Mouse (Mus musculus) hindbrain, embryonic 14.5 days (tissue): ENCODE measurements around the gene Morn5. TPM values are rescaled to one million over a fixed set of nuclear protein-coding genes. Genes with fewer than 3 reads are reported as not detected.
A peak's percentile ranks its signal among the peaks of the same experiment; 100 is the strongest.

Experiments
- ATAC-seq: fragments of 200-750 bp; cut with Nextera tagmentation; 2 replicates; pipeline ENCODE4 v1.8.0; 2017; ENCODE audit warnings: moderate number of reproducible peaks, mild to moderate bottlenecking, moderate TSS enrichment, moderate library complexity; ENCODE audit not compliant: low FRiP score
- DNase-seq: peaks from one replicate; pipeline ENCODE4 v3.0.0-alpha.2; 2015; ENCODE audit warnings: low spot score
- H3K27ac ChIP-seq: fragments of 300-500 bp; sonication (generic); 2 replicates; pipeline ENCODE4 v1.5.1; 2014; ENCODE audit warnings: mild to moderate bottlenecking, moderate library complexity
- H3K27me3 ChIP-seq: fragments of 300-500 bp; sonication (generic); 2 replicates; pipeline ENCODE4 v1.6.1; 2014; ENCODE audit warnings: mild to moderate bottlenecking, low read length, mixed read lengths; ENCODE audit not compliant: control insufficient read depth, insufficient read depth
- H3K36me3 ChIP-seq: fragments of 300-500 bp; sonication (generic); replicated peaks from 2 replicates; pipeline ENCODE4 v1.6.1; 2014; ENCODE audit not compliant: control insufficient read depth, insufficient read depth
- H3K4me1 ChIP-seq: fragments of 300-500 bp; sonication (generic); replicated peaks from 2 replicates; pipeline ENCODE4 v1.6.1; 2014; ENCODE audit warnings: antibody characterized with exemption, low read length, mixed read lengths; ENCODE audit not compliant: control insufficient read depth, insufficient read depth
- H3K4me2 ChIP-seq: fragments of 300-500 bp; sonication (generic); replicated peaks from 2 replicates; pipeline ENCODE4 v1.6.1; 2014; ENCODE audit warnings: mild to moderate bottlenecking, moderate library complexity
- H3K4me3 ChIP-seq: fragments of 300-500 bp; sonication (generic); replicated peaks from 2 replicates; pipeline ENCODE4 v1.5.1; 2014; ENCODE audit warnings: mild to moderate bottlenecking, low read length
- H3K9ac ChIP-seq: fragments of 300-500 bp; sonication (generic); 2 replicates; pipeline ENCODE4 v1.6.1; 2014
- H3K9me3 ChIP-seq: fragments of 300-500 bp; sonication (generic); 2 replicates; pipeline ENCODE4 v1.6.1; 2016; ENCODE audit warnings: low read length; ENCODE audit not compliant: control insufficient read depth
- WGBS: fragments of 180-500 bp; shearing (Covaris S2); extraction: QIAGEN DNeasy Blood & Tissue Kit; methylation state at CpG from one replicate; pipeline ENCODE4 v1.1.7; 2014; 5-methylcytosine and 5-hydroxymethylcytosine counted together
- polyA plus RNA-seq: library from polyadenylated mRNA; unstranded; fragments of >200 nt; fragmentation: Nextera tagmentation; extraction: Ambion mirVana; gene quantifications from 2 replicates; pipeline ENCODE4 v1.2.1, GENCODE M21; 2014

Morn5 gene
- polyA plus RNA-seq, 1 experiment from 2014 or later = 4.2 TPM

GRCm38 (mm10) chr2:36099739-36100138 lies 50.5 kb downstream of the Morn5 start:
- no peak overlapping the region for H3K9ac ChIP-seq
- H3K27me3 ChIP-seq = peaks cover 99% of the 10 kb centered on the region
- no peak overlapping the region for H3K4me3 ChIP-seq
- ATAC-seq = no peak
- H3K27ac ChIP-seq = no peak overlapping the region
- H3K4me2 ChIP-seq = no peak overlapping the region
- peaks cover 25% of the 10 kb centered on the region for H3K4me1 ChIP-seq
- DNase-seq = no peak
- WGBS = 5% methylated on average over 6 of the region's 6 CpGs
- H3K36me3 ChIP-seq = no peaks in the 10 kb centered on the region
- H3K9me3 ChIP-seq = no peaks in the 10 kb centered on the region

GRCm38 (mm10) chr2:36101866-36102558 lies 52.8 kb downstream of the Morn5 start:
- 3% methylated on average over 28 of the region's 28 CpGs for WGBS
- Histone ChIP-seq H3K27ac (no peak overlapping the region), H3K4me2 (0 out of 2 replicates have a peak overlapping the region, but pooled peaks have one; percentile 1), H3K27me3 (peaks cover 99% of the 10 kb centered on the region), H3K4me1 (peaks cover 34% of the 10 kb centered on the region), H3K9me3 (no peaks in the 10 kb centered on the region), H3K36me3 (no peaks in the 10 kb centered on the region), H3K9ac (no peak overlapping the region), H3K4me3 (no peak overlapping the region)
- ATAC-seq (no peak), DNase-seq (no peak)

GRCm38 (mm10) chr2:36102559-36102946 lies 53.3 kb downstream of the Morn5 start:
- H3K4me3 ChIP-seq = peak overlapping the region; percentile 10; the same call in 1 of the 2 replicates
- peaks cover 34% of the 10 kb centered on the region for H3K4me1 ChIP-seq
- DNase-seq = no peak
- under 1% methylated on average over 21 of the region's 21 CpGs for WGBS
- peaks cover 99% of the 10 kb centered on the region for H3K27me3 ChIP-seq
- ATAC-seq = no peak
- no peak overlapping the region for H3K9ac ChIP-seq
- H3K9me3 ChIP-seq = no peaks in the 10 kb centered on the region
- H3K36me3 ChIP-seq = no peaks in the 10 kb centered on the region
- H3K27ac ChIP-seq = no peak overlapping the region
- H3K4me2 ChIP-seq = peak overlapping the region; percentile 1; the same call in 1 of the 2 replicates

GRCm38 (mm10) chr2:36103069-36103554 lies 53.9 kb downstream of the Morn5 start:
- H3K36me3 ChIP-seq = no peaks in the 10 kb centered on the region
- peak overlapping the region; percentile 30; the same call in 1 of the 2 replicates for H3K4me3 ChIP-seq
- DNase-seq (no peak), ATAC-seq (no peak)
- H3K9me3 ChIP-seq = no peaks in the 10 kb centered on the region
- no peak overlapping the region for H3K9ac ChIP-seq
- peaks cover 34% of the 10 kb centered on the region for H3K4me1 ChIP-seq
- peaks cover 99% of the 10 kb centered on the region for H3K27me3 ChIP-seq
- peak overlapping the region; percentile 53; the same call in 1 of the 2 replicates for H3K4me2 ChIP-seq
- 3% methylated on average over 21 of the region's 21 CpGs for whole genome bisulfite sequencing
- no peak overlapping the region for H3K27ac ChIP-seq

GRCm38 (mm10) chr2:36103555-36104367 lies 54.5 kb downstream of the Morn5 start:
- no peak for DNase-seq
- H3K27me3 ChIP-seq = peaks cover 99% of the 10 kb centered on the region
- under 1% methylated on average over 38 of the region's 38 CpGs for WGBS

GRCm38 (mm10) chr2:36104436-36104955 lies 55.2 kb downstream of the Morn5 start:
- Histone ChIP-seq H3K36me3 (no peaks in the 10 kb centered on the region), H3K27ac (no peak overlapping the region), H3K4me3 (peak overlapping the region; percentile 30), H3K27me3 (peaks cover 98% of the 10 kb centered on the region), H3K4me2 (peak overlapping the region; percentile 53), H3K9ac (0 out of 2 replicates have a peak overlapping the region, but pooled peaks have one; percentile 44), H3K4me1 (peaks cover 34% of the 10 kb centered on the region), H3K9me3 (no peaks in the 10 kb centered on the region)
- no peak for ATAC-seq
- no peak for DNase-seq
- WGBS = under 1% methylated on average over 31 of the region's 32 CpGs

More at GRCm38 (mm10) chr2:36103555-36104367, 54.5 kb downstream of the Morn5 start:
- no peak overlapping the region for H3K9ac ChIP-seq
- H3K4me3 ChIP-seq = peak overlapping the region; percentile 30
- no peaks in the 10 kb centered on the region for H3K9me3 ChIP-seq
- H3K36me3 ChIP-seq = no peaks in the 10 kb centered on the region
- no peak for ATAC-seq
- H3K4me1 ChIP-seq = peaks cover 34% of the 10 kb centered on the region
- H3K27ac ChIP-seq = no peak overlapping the region
- peak overlapping the region; percentile 53 for H3K4me2 ChIP-seq

- Histone ChIP-seq H3K4me2 (peak within 1 kb of the TSS; percentile 53), H3K36me3 (no peaks in the 10 kb centered on the region), H3K9me3 (no peaks in the 10 kb centered on the region), H3K9ac (peak within 1 kb of the TSS; percentile 44; the same call in 1 of the 2 replicates), H3K4me3 (peak within 1 kb of the TSS; percentile 30), H3K4me1 (peaks cover 34% of the 10 kb centered on the region), H3K27me3 (peaks cover 97% of the 10 kb centered on the region), H3K27ac (no peak within 1 kb of the TSS)
- WGBS = under 1% methylated on average over 55 of the region's 58 CpGs
- DNase-seq (no peak), ATAC-seq (peak; percentile 21; the same call in 1 of the 2 replicates)
Observed at GRCm38 (mm10) chr2:36104956-36105741, 55.9 kb downstream of the Morn5 start, which contains the start of gene Lhx6. Lhx6 (minus strand) TSS chr2:36105408.

GRCm38 (mm10) chr2:36108615-36109014 lies 59.4 kb downstream of the Morn5 start:
- Histone ChIP-seq H3K4me1 (peaks cover 16% of the 10 kb centered on the region; the same call in 1 of the 2 replicates), H3K4me2 (no peak overlapping the region), H3K4me3 (no peak overlapping the region), H3K9ac (no peak overlapping the region), H3K27ac (no peak overlapping the region), H3K27me3 (peaks cover 77% of the 10 kb centered on the region), H3K9me3 (no peaks in the 10 kb centered on the region), H3K36me3 (no peaks in the 10 kb centered on the region)
- ATAC-seq (no peak), DNase-seq (no peak)
- 8% methylated on average over 7 of the region's 7 CpGs for WGBS
